ENCODE assay signal across 8 mouse cellular contexts in genomic region chr5:120588569-120589094, GRCm38 (mm10). TPM values are rescaled to one million over a fixed set of nuclear protein-coding genes. Genes with fewer than 3 reads are reported as not detected.
A peak's percentile ranks its signal among the peaks of the same experiment; 100 is the strongest.
DNase-seq lines count a peak whose midpoint lies in the region; TF ChIP-seq lines count a peak whose summit lies in the region.

Gene Tpcn1 (minus strand): TSS chr5:120588673.
Gene Iqcd (plus strand): TSS chr5:120589016.

- peaks cover 9% of the 10 kb centered on the region; the same call in 1 of the 2 replicates for H3K9me3 ChIP-seq in megakaryocyte, embryonic 14.5 days

- peak; percentile 14; the same call in 1 of the 2 replicates for TF ChIP-seq CTCF in gastrocnemius, adult 2 months (IDR thresholded peaks at IDR 0.05)

- DNase-seq in WW6 (ENCODE audit: low read depth, low spot score) = peak; percentile 98
- peak; percentile 96 to 99 for DNase-seq in cerebellum, postnatal 4 days (ENCODE audit: low spot score in 2 of 2)
- peak; percentile 100 for DNase-seq in gastrocnemius, adult 2 months
- peak; percentile 100 for DNase-seq in hindlimb bud, embryonic 11.5 days (ENCODE audit: extremely low spot score, low read depth, low spot score)
- DNase-seq in left cerebral cortex, adult 8-10 months (ENCODE audit: low spot score in 2 of 2) = peak; percentile 92 to 99
- DNase-seq in right cerebral cortex, postnatal 10 days (ENCODE audit: low spot score in 2 of 2) = peak; percentile 100
- peak; percentile 97 for DNase-seq in urinary bladder, postnatal 25 days (ENCODE audit: low spot score)

- H3K36me3 ChIP-seq in megakaryocyte, embryonic 14.5 days (replicated peaks; ENCODE audit: low read length) = peaks cover 18% of the 10 kb centered on the region

- peaks cover 53% of the 10 kb centered on the region for H3K4me1 ChIP-seq in megakaryocyte, embryonic 14.5 days

- H3K27ac ChIP-seq in gastrocnemius, adult 2 months = peak within 1 kb of the TSS; percentile 92

- no peaks in the 10 kb centered on the region for H3K27me3 ChIP-seq in megakaryocyte, embryonic 14.5 days (replicated peaks)

- peak within 1 kb of the TSS; percentile 99 for H3K4me3 ChIP-seq in gastrocnemius, adult 2 months
- peak within 1 kb of the TSS; percentile 98 for H3K4me3 ChIP-seq in megakaryocyte, embryonic 14.5 days (replicated peaks)

- intact Hi-C loops in gastrocnemius, adult 2 months (cut with DNase I) = loop anchor here (2.0 to 5.0 kb wide), 2 partner anchors 26 to 76 kb away; partner anchors contain the start of gene Slc8b1

RNA-seq across cellular contexts. Expression of gene Tpcn1, which starts in this region (rescaled TPM):
- 10 to 100 TPM; 42.7 to 44.8 TPM for total RNA-seq in gastrocnemius, adult 2 months (2021)
- 10 to 100 TPM; 32.5 to 41.9 (median 34.2) TPM for total RNA-seq in left cerebral cortex, adult 8-10 months (2022)
- 68.6 and 71.5 TPM in 2 replicates for polyA plus RNA-seq in megakaryocyte, embryonic 14.5 days (2012; ENCODE audit: insufficient read depth, low replicate concordance)

RNA-seq across cellular contexts. Expression of gene Iqcd, which starts in this region (rescaled TPM):
- total RNA-seq in gastrocnemius, adult 2 months (2021) = not detected
- 1 to 10 TPM in 3 of 4 experiments, under 1 TPM in 1; 0.78 to 1.3 (median 1.3) TPM for total RNA-seq in left cerebral cortex, adult 8-10 months (2022)
- polyA plus RNA-seq in megakaryocyte, embryonic 14.5 days (2012; ENCODE audit: insufficient read depth, low replicate concordance) = 0.94 and 5.8 TPM in 2 replicates

Comparison
In these comparisons a context has a peak if more than half of its experiments do, and no peak if none do; other contexts are left out.
1. Peak in every context shown above with its lines: DNase-seq, H3K4me3 ChIP-seq and H3K27ac ChIP-seq.